Mouse (Mus musculus) C2C12 (cell line): ENCODE measurements at regions not wholly inside any gene's neighbourhood (a gene's known extent, or its start where the extent isn't known, plus 50 kb on each side); places are given as distances from the start of the nearest gene placed in this dataset. TPM values are rescaled to one million over a fixed set of nuclear protein-coding genes. Genes with fewer than 3 reads are reported as not detected.

Source experiments
- H3K27me3 ChIP-seq: one replicate; pipeline ENCODE4 v1.6.1; 2011; ENCODE audit not compliant: control insufficient read depth, insufficient read depth, insufficient read length
- H3K36me3 ChIP-seq: one replicate; pipeline ENCODE4 v1.6.1; 2011; ENCODE audit not compliant: control insufficient read depth, insufficient read depth
- H3K4me3 ChIP-seq: one replicate; pipeline ENCODE4 v1.5.1; 2011; ENCODE audit warnings: mild to moderate bottlenecking, control low read depth; ENCODE audit not compliant: poor library complexity, insufficient read depth, severe bottlenecking
- H3K79me2 ChIP-seq: one replicate; pipeline ENCODE4 v1.6.1; 2011; ENCODE audit not compliant: control insufficient read depth, insufficient read depth
- H3K79me3 ChIP-seq: one replicate; pipeline ENCODE4 v1.6.1; 2011; ENCODE audit warnings: low read depth, control low read depth
- H3ac ChIP-seq: one replicate; pipeline ENCODE3; 2011; ENCODE audit warnings: low read depth; ENCODE audit not compliant: control insufficient read depth, insufficient read length
- CEBPB ChIP-seq: IDR thresholded peaks from one replicate; pipeline ENCODE4 v1.6.1; 2011; ENCODE audit warnings: low read depth, mild to moderate bottlenecking, control low read depth, moderate library complexity
- CTCF ChIP-seq: IDR thresholded peaks from one replicate; pipeline ENCODE4 v1.5.1; 2011; ENCODE audit not compliant: control insufficient read depth, insufficient read depth, insufficient read length
- FOSL1 ChIP-seq: IDR thresholded peaks from one replicate; pipeline ENCODE4 v1.8.0; 2011; ENCODE audit warnings: mild to moderate bottlenecking, low read length; ENCODE audit not compliant: poor library complexity, insufficient read depth, severe bottlenecking
- MAX ChIP-seq: IDR thresholded peaks from one replicate; pipeline ENCODE4 v1.6.1; 2011; ENCODE audit warnings: mild to moderate bottlenecking, control low read depth
- MYOD1 ChIP-seq: IDR thresholded peaks from one replicate; pipeline ENCODE4 v1.6.1; 2011; ENCODE audit warnings: low read depth; ENCODE audit not compliant: control insufficient read depth, insufficient read length
- MYOG ChIP-seq: IDR thresholded peaks from one replicate; pipeline ENCODE4 v1.6.1; 2011; ENCODE audit not compliant: control insufficient read depth, insufficient read length; ENCODE audit errors: extremely low read depth
- USF1 ChIP-seq: IDR thresholded peaks from one replicate; pipeline ENCODE4 v1.6.1; 2011; ENCODE audit warnings: low read depth, mild to moderate bottlenecking, control low read depth, moderate library complexity
- microRNA-seq: library from miRNA; unstranded; fragments of <30 nt; microRNA quantifications from one replicate; pipeline ENCODE4, GENCODE M21; 2019; ENCODE audit warnings: borderline microRNAs expressed

GRCm38 (mm10) chr14:111413543-111413942 lies 261.4 kb upstream of the Slitrk5 start:
- no peaks in the 10 kb centered on the region for H3K36me3 ChIP-seq
- no peak overlapping the region for H3K4me3 ChIP-seq
- H3K27me3 ChIP-seq, result no peaks in the 10 kb centered on the region
- H3K79me2 ChIP-seq, result no peaks in the 10 kb centered on the region
- H3ac ChIP-seq, result no peak overlapping the region
- TF ChIP-seq CTCF (no peak), MYOD1 (peak; percentile 19), FOSL1 (no peak), CEBPB (no peak)
- no peaks in the 10 kb centered on the region for H3K79me3 ChIP-seq

- no peak overlapping the region for H3K4me3 ChIP-seq
- H3ac ChIP-seq, result no peak overlapping the region
- no peak for TF ChIP-seq MAX
- TF ChIP-seq MYOD1, result no peak
- no peak for TF ChIP-seq CEBPB
- TF ChIP-seq USF1, result no peak
- TF ChIP-seq MYOG, result no peak
- no peak for TF ChIP-seq FOSL1
- TF ChIP-seq CTCF, result no peak
- no peaks in the 10 kb centered on the region for H3K79me2 ChIP-seq
- no peaks in the 10 kb centered on the region for H3K36me3 ChIP-seq
- no peaks in the 10 kb centered on the region for H3K79me3 ChIP-seq
- no peaks in the 10 kb centered on the region for H3K27me3 ChIP-seq
Measured at GRCm38 (mm10) chr14:111418531-111418930, 256.4 kb upstream of the Slitrk5 start.

- H3ac ChIP-seq, result no peak overlapping the region
- no peaks in the 10 kb centered on the region for H3K27me3 ChIP-seq
- no peaks in the 10 kb centered on the region for H3K79me3 ChIP-seq
- TF ChIP-seq FOSL1, result no peak
- TF ChIP-seq MYOG, result no peak
- no peak for TF ChIP-seq MAX
- no peak for TF ChIP-seq CTCF
- TF ChIP-seq MYOD1, result no peak
- no peak for TF ChIP-seq USF1
- no peak for TF ChIP-seq CEBPB
- no peak overlapping the region for H3K4me3 ChIP-seq
- no peaks in the 10 kb centered on the region for H3K79me2 ChIP-seq
- no peaks in the 10 kb centered on the region for H3K36me3 ChIP-seq
Measured at GRCm38 (mm10) chr14:111429101-111429857, 245.6 kb upstream of the Slitrk5 start.

Small RNAs in the stretch of these regions (microRNA-seq; reads per million reads assigned to microRNA genes)
- not detected for gene Gm22802
